In the genomic region with DNA sequence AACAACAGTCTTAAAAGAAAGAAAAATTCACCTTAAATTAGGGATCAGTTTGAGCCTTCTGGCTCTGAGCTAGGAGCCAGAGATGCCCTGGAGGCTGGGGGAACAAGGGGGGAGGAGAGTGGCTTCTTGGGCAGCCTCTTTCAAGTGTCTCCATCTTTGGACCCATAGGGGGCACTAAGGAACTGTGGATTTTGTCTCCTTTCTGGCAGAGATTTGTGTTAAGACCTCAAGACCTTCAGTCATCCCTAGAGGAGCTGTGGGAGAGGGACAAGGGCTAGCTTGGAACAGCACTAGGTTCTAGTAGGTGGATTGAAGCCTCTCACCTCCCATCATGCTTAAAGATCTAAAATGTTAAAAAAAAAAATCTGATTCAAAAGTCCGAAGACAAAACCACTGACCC, we compare ENCODE assay signal across 8 mouse cellular contexts.
DNase-seq lines count a peak whose midpoint lies in the region; ATAC-seq and TF ChIP-seq lines count a peak whose summit lies in the region.

No protein-coding gene starts in this region.

- no peak overlapping the region for H3K9ac ChIP-seq in hindbrain, postnatal 0 days (replicated peaks; ENCODE audit: low read length)
- H3K9ac ChIP-seq in midbrain, embryonic 15.5 days: no peak overlapping the region

- 5% methylated on average over 1 of the region's 1 CpGs for WGBS in hindbrain, postnatal 0 days
- WGBS in midbrain, embryonic 15.5 days: 16% methylated on average over 1 of the region's 1 CpGs

- intact Hi-C loops in left cerebral cortex, postnatal 25 days (cut with DNase I): loop anchor here (1.0 to 5.0 kb wide), 3 partner anchors 82 to 332 kb away; no protein-coding TSS in a partner anchor

- H3K4me3 ChIP-seq in hindbrain, postnatal 0 days (ENCODE audit: low read length): no peak overlapping the region
- no peak overlapping the region for H3K4me3 ChIP-seq in midbrain, embryonic 15.5 days

- H3K36me3 ChIP-seq in hindbrain, postnatal 0 days (ENCODE audit: insufficient read depth, low read length): no peaks in the 10 kb centered on the region
- H3K36me3 ChIP-seq in midbrain, embryonic 15.5 days (replicated peaks): no peaks in the 10 kb centered on the region

- TF ChIP-seq CTCF in hindbrain, postnatal 0 days (IDR thresholded peaks at IDR 0.05; ENCODE audit: low read depth): peak; percentile 79

- peak; percentile 60 to 66 for DNase-seq in right cerebral cortex, adult 2 months (ENCODE audit: low spot score in 2 of 2)
- no peak for DNase-seq in right cerebral cortex, postnatal 4 days
- DNase-seq in cerebellum, adult 9-10 months: peak; percentile 73
- peak; percentile 89 for DNase-seq in forelimb bud, embryonic 11.5 days (ENCODE audit: low read depth, low spot score)
- peak; percentile 88 for DNase-seq in hindbrain, postnatal 0 days (ENCODE audit: low spot score)
- DNase-seq in left cerebral cortex, postnatal 25 days (ENCODE audit: low spot score in 2 of 2): peak; percentile 59 to 79
- DNase-seq in T-cell, adult 2 months (ENCODE audit: low spot score): no peak

- ATAC-seq in hindbrain, postnatal 0 days: peak; percentile 76; the same call in 1 of the 2 replicates
- ATAC-seq in midbrain, embryonic 15.5 days (replicated peaks): peak; percentile 49

- peaks cover 11% of the 10 kb centered on the region for H3K27me3 ChIP-seq in hindbrain, postnatal 0 days (ENCODE audit: insufficient read depth, low read length)
- peaks cover 68% of the 10 kb centered on the region for H3K27me3 ChIP-seq in midbrain, embryonic 15.5 days (replicated peaks)

- peaks cover 4% of the 10 kb centered on the region; the same call in 1 of the 2 replicates for H3K4me1 ChIP-seq in hindbrain, postnatal 0 days (ENCODE audit: insufficient read depth, low read length)
- peaks cover 13% of the 10 kb centered on the region for H3K4me1 ChIP-seq in midbrain, embryonic 15.5 days

- H3K9me3 ChIP-seq in hindbrain, postnatal 0 days (ENCODE audit: low read length): no peaks in the 10 kb centered on the region
- no peaks in the 10 kb centered on the region for H3K9me3 ChIP-seq in midbrain, embryonic 15.5 days

- H3K4me2 ChIP-seq in hindbrain, postnatal 0 days (ENCODE audit: low read depth, low read length): peak overlapping the region; percentile 27
- peak overlapping the region; percentile 30; the same call in 1 of the 2 replicates for H3K4me2 ChIP-seq in midbrain, embryonic 15.5 days

- H3K27ac ChIP-seq in hindbrain, postnatal 0 days: no peak overlapping the region
- H3K27ac ChIP-seq in midbrain, embryonic 15.5 days: 0 out of 2 replicates have a peak overlapping the region, but pooled peaks have one; percentile 13

Comparison
In these comparisons a context has a peak if more than half of its experiments do, and no peak if none do; other contexts are left out.
1. DNase-seq: peak in right cerebral cortex, adult 2 months (2 of 2), cerebellum, adult 9-10 months (single experiment), forelimb bud, embryonic 11.5 days (single experiment), hindbrain, postnatal 0 days (single experiment) and left cerebral cortex, postnatal 25 days (2 of 2); none in right cerebral cortex, postnatal 4 days (single experiment) and T-cell, adult 2 months (single experiment).